Mouse (Mus musculus) Patski (cell line): ENCODE results near the gene 9230104L09Rik. TPM values are rescaled to one million over a fixed set of nuclear protein-coding genes. Genes with fewer than 3 reads are reported as not detected.

Experiments
- ATAC-seq: fragments of 100-300 bp; one replicate; pipeline ENCODE4 v1.8.0; 2021
- CTCF ChIA-PET: fragments of 350-600 bp; sonication (Branson Sonifier 250); formaldehyde crosslinking; loops from one replicate; lab custom pipeline; 2022; ENCODE audit warnings: inconsistent platforms; lab: Charles Lee
- POLR2A ChIA-PET: fragments of 350-600 bp; sonication (Branson Sonifier 250); formaldehyde crosslinking; loops from one replicate; lab custom pipeline; 2022; ENCODE audit warnings: antibody characterized with exemption, inconsistent platforms; lab: Charles Lee
- DNase-seq: peaks from one replicate; pipeline ENCODE4 v3.0.0-alpha.2; 2011; ENCODE audit warnings: low read depth, low spot score
- H3K27me3 ChIP-seq: fragments of 371-371 bp; one replicate; pipeline ENCODE4 v1.5.1; 2021
- CTCF ChIP-seq: fragments of 100-300 bp; IDR thresholded peaks from one replicate; pipeline ENCODE4 v1.5.1; 2021
- in situ Hi-C: fragments of 300-500 bp; cut with MboI; formaldehyde crosslinking; loops from 3 replicates; pipeline ENCODE4 v1.11.1; 2018; ENCODE audit warnings: low pct_unique_long_range_greater_than_20kb, mixed read lengths
- polyA plus RNA-seq: library from polyadenylated mRNA; unstranded; gene quantifications from one replicate; pipeline ENCODE4 v1.2.3, GENCODE M21; 2021

The 9230104L09Rik gene
- not detected for polyA plus RNA-seq

DNA sequence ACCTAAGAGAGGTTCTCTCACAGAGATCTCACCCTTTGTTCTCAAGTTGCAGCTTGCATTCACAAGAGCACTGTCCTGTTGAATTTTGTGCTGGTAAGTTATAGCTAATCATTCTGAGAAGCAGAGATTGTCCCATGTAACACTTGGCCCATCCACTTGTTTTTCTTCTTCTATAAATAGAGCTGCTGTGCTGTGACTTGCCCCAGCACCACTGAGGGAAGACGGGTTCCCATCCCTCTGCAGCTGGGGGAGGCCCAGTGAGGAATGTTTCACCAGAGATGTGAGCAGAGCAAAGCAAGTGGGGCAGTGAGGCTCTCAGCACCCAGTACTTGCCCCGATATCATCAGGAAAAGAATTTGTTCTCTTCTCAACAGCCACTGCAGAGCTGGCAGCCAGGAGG is at the start of gene 9230104L09Rik:
Gene 9230104L09Rik (minus strand): TSS at position 73 of the 400 bp plus-strand sequence.
- in situ Hi-C loops, result no loop called here
- ATAC-seq (peak; percentile 29), DNase-seq (no peak)
- H3K27me3 ChIP-seq, result no peaks in the 10 kb centered on the region
- TF ChIP-seq CTCF, result no peak
- ChIA-PET CTCF (interaction anchor here (0.9 to 5.3 kb wide), 3 partner anchors 9 to 35 kb away, joined by 3 to 26 read pairs (median 4); partner anchors contain the start of gene Cst3), POLR2A (interaction anchor here (1.4 kb wide), 1 partner anchor 13 kb away, joined by 4 read pairs; no protein-coding TSS in a partner anchor)

DNA sequence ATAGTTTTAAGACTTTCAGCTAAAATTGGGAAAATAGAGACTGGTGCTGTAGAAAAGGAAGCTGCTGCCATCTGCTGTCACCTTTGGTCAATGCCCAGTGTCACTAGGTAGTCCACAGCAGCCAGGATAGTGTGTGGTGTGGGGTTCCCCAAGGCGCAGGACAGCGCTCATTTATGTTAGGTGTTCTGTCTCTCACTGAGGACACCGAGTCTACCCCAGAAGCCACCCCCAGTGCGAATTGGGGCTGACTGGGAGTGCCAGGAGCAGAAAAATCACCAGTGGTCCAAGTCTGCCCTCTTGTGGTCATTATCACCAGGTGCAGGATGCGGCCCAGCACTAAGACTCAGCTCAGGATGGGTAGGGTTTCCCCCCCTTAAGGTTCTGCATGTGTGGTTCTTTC is 37.4 kb upstream of the 9230104L09Rik start:
- in situ Hi-C loops, result loop anchor here (5.0 kb wide), 2 partner anchors 50 to 150 kb away; partner anchors contain the start of gene Cstl1
- POLR2A ChIA-PET, result interaction anchor here (0.7 to 1.5 kb wide), 5 partner anchors 22 to 51 kb away, joined by 3 to 7 read pairs (median 4); no protein-coding TSS in a partner anchor
- CTCF ChIA-PET, result interaction anchor here (0.7 to 11.0 kb wide), 21 partner anchors 8 to 227 kb away, joined by 3 to 330 read pairs (median 5); partner anchors contain the start of genes Cst11 and Cst3

GRCm38 (mm10) chr2:148900305-148900704 is 35.5 kb upstream of the 9230104L09Rik start:
- ATAC-seq, result no peak
- in situ Hi-C loops, result loop anchor here (5.0 kb wide), 2 partner anchors 48 to 148 kb away; partner anchors contain the start of gene Cstl1
- H3K27me3 ChIP-seq, result peaks cover 16% of the 10 kb centered on the region
- no peak for DNase-seq
- ChIA-PET CTCF (interaction anchor here (0.7 to 11.0 kb wide), 7 partner anchors 9 to 147 kb away, joined by 3 to 330 read pairs (median 15); partner anchors contain the start of genes 9230104L09Rik and Cst3), POLR2A (interaction anchor here (0.7 to 2.4 kb wide), 3 partner anchors 25 to 77 kb away, joined by 3 to 7 read pairs (median 5); partner anchors contain the start of gene Cst3)
- no peak for TF ChIP-seq CTCF

More for the DNA sequence above, 37.4 kb upstream of the 9230104L09Rik start:
- ATAC-seq (peak; percentile 95), DNase-seq (no peak)
- peak; percentile 95 for TF ChIP-seq CTCF
- H3K27me3 ChIP-seq, result peaks cover 21% of the 10 kb centered on the region

GRCm38 (mm10) chr2:148896219-148896618 is 31.4 kb upstream of the 9230104L09Rik start:
- TF ChIP-seq CTCF, result no peak
- in situ Hi-C loops, result loop anchor here (10.0 to 25.0 kb wide), 2 partner anchors 161 to 709 kb away; partner anchors contain the start of gene Napb
- DNase-seq (no peak), ATAC-seq (no peak)
- H3K27me3 ChIP-seq, result no peaks in the 10 kb centered on the region
- POLR2A ChIA-PET, result interaction anchor here (0.6 to 1.0 kb wide), 2 partner anchors 22 to 1415 kb away, joined by 3 to 6 read pairs; no protein-coding TSS in a partner anchor
- CTCF ChIA-PET, result interaction anchor here (11.0 kb wide), 1 partner anchor 43 kb away, joined by 330 read pairs; no protein-coding TSS in a partner anchor

DNA sequence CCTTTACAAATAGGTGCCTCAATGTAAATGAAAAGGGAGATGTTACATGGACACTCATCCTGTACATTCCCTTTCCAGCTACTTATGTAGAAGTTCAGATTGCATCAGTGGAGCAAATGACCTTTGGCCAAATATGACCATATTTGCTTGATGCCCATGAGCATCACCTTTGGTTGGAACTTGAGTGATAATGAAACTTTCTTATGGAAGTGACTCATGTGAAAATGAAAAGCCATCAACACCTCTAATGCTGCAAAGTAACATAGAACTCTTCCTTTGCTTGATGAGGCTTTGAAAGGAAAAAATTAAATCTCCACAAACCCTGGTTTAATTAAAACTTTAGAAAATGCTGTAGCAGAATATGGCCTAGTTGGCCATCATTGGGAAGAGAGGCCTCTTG is 28.3 kb upstream of the 9230104L09Rik start:
- in situ Hi-C loops, result loop anchor here (10.0 to 25.0 kb wide), 2 partner anchors 158 to 706 kb away; partner anchors contain the start of gene Napb
- CTCF ChIA-PET, result interaction anchor here (1.3 to 4.3 kb wide), 5 partner anchors 9 to 41 kb away, joined by 3 to 25 read pairs (median 5); partner anchors contain the start of gene Cst3
- no peak for TF ChIP-seq CTCF

DNA sequence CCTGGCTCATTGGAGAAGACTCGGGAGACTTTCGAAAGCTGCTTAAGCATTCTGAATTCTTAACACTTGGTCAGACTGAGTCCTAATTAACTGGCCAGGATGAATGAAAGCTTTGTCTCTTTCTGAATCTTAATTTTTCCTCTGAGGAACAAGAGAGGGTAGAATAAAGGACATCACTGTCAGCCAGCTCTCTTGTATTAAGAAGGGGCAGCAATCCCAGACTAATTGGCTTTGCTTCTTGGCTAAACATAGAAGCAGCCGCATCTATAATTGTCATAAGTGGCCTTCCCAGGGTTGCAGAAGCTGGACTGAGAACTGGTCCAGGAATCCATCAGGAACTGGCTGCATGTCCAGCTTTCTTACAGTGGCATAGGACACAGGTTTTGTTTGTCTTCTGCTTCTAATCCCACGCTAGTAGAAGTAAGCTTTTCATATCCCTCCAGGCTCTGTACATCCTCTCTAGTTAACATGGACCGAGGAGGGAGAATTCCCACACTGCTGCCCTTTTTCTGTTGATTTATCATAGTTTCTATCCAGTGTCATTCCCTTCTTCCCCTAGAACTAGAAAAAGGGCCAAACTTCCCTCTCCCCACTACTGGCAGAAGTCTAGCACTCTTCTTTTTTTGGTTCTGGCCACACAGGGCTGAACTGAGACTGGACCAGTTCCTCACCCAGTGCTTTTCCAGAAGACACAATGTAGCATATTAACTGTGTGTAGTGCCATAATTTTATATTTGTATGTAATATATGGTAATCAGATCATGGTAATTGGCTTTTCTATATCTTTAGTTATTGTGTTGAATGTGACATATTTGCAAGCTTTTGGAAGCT is 25.4 kb upstream of the 9230104L09Rik start:
- no peaks in the 10 kb centered on the region for H3K27me3 ChIP-seq
- CTCF ChIA-PET, result interaction anchor here (1.2 to 4.3 kb wide), 5 partner anchors 10 to 39 kb away, joined by 3 to 25 read pairs (median 10); no protein-coding TSS in a partner anchor
- POLR2A ChIA-PET, result interaction anchor here (1.2 kb wide), 1 partner anchor 15 kb away, joined by 4 read pairs; the partner anchor contains the start of gene Cst3
- in situ Hi-C loops, result loop anchor here (10.0 to 25.0 kb wide), 2 partner anchors 155 to 703 kb away; partner anchors contain the start of gene Napb
- no peak for TF ChIP-seq CTCF
- DNase-seq, result no peak
- ATAC-seq, result peak; percentile 41

More for the DNA sequence above, 28.3 kb upstream of the 9230104L09Rik start:
- ATAC-seq (no peak), DNase-seq (no peak)
- POLR2A ChIA-PET, result interaction anchor here (0.6 kb wide), 1 partner anchor 602 kb away, joined by 4 read pairs; no protein-coding TSS in a partner anchor
- H3K27me3 ChIP-seq, result no peaks in the 10 kb centered on the region

- in situ Hi-C loops, result loop anchor here (10.0 to 25.0 kb wide), 2 partner anchors 155 to 702 kb away; partner anchors contain the start of gene Napb
- no peak for ATAC-seq
- H3K27me3 ChIP-seq, result no peaks in the 10 kb centered on the region
- TF ChIP-seq CTCF, result no peak
- no peak for DNase-seq
- ChIA-PET CTCF (interaction anchor here (1.2 to 4.3 kb wide), 5 partner anchors 9 to 38 kb away, joined by 4 to 25 read pairs (median 10); no protein-coding TSS in a partner anchor), POLR2A (interaction anchor here (1.2 kb wide), 1 partner anchor 14 kb away, joined by 4 read pairs; the partner anchor contains the start of gene Cst3)
Measured at GRCm38 (mm10) chr2:148889331-148890010, 24.6 kb upstream of the 9230104L09Rik start.

DNA sequence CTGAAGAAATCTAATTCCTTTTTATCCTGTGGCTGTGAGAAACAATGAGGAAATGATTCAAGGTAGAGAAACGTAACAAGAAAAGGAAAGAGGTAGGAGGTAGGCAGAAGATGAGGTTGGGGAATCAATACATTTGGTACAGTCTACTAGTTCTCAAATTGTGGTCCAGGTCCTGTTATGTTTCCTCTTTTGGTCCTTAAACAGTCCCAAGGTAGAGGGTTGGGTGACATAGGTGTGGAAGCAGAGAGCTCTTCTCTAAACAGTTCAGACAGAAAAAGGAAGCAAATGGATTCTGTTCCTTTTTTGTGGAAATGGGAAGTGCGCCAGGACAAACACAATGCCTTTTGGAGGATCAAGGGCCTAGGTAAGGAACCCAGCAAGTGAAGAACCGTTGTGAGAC is 24.0 kb upstream of the 9230104L09Rik start:
- DNase-seq, result no peak
- no peak for TF ChIP-seq CTCF
- ChIA-PET CTCF (interaction anchor here (1.7 to 4.3 kb wide), 3 partner anchors 9 to 37 kb away, joined by 4 to 25 read pairs (median 5); no protein-coding TSS in a partner anchor), POLR2A (no interaction called here)
- ATAC-seq, result no peak
- in situ Hi-C loops, result loop anchor here (25.0 kb wide), 1 partner anchor 702 kb away; no protein-coding TSS in a partner anchor
- no peaks in the 10 kb centered on the region for H3K27me3 ChIP-seq

DNA sequence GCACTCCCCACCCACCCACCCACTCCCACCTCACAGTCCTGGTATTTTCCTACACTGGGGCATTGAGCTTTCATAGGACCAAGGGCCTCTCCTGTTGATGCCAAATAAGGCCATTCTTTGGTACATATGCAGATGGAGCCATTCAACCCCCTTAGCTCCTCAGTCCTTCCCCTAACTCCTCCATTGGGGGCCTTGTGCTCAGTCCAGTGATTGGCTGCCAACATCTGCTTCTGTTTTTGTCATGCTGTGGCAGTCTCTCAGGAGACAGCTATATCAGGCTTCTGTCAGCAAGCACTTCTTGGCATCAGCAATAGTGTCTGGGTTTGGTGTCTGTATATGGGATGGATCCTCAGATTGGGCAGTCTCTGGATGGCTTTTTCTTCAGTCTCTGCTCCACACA is 19.9 kb upstream of the 9230104L09Rik start:
- POLR2A ChIA-PET, result no interaction called here
- no peaks in the 10 kb centered on the region for H3K27me3 ChIP-seq
- DNase-seq (no peak), ATAC-seq (no peak)
- CTCF ChIA-PET, result no interaction called here
- no peak for TF ChIP-seq CTCF
- in situ Hi-C loops, result loop anchor here (25.0 kb wide), 1 partner anchor 697 kb away; no protein-coding TSS in a partner anchor
